Mouse (Mus musculus) heart, adult 2 months (tissue): ENCODE data around the gene A730015C16Rik.

Experiments used
- CTCF ChIP-seq: fragments of 200-600 bp; IDR thresholded peaks from 2 replicates; pipeline ENCODE4 v1.8.1; 2022; ENCODE audit warnings: antibody characterized with exemption, mild to moderate bottlenecking, moderate library complexity
- EP300 ChIP-seq: fragments of 200-500 bp; IDR thresholded peaks from 2 replicates; pipeline ENCODE4 v1.6.1; 2011; ENCODE audit warnings: low read depth, low read length, control low read depth; ENCODE audit not compliant: insufficient read depth
- POLR2A ChIP-seq: fragments of 200-500 bp; IDR thresholded peaks from 2 replicates; pipeline ENCODE4 v1.6.1; 2011; ENCODE audit warnings: mild to moderate bottlenecking, low read depth, low read length, control low read depth; ENCODE audit not compliant: insufficient read depth

DNA sequence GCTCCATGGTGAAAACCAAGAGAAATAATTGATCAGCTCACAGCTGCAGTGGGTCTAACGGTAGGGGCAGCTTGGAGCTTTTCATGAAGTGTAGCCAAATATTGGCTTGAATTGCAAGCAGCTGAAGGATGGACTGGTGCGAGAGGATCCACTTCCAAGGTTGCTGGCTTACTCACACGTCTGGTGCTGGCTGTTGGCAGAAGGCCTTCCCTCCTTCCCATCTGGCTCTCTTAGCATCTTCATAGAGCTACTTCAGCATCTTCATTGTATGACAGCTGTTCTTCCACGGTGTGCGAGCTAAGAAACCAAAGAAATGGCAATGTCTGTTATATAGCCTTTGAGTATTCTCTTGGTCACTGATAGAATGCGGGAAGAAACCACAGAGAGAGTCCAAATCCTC, 42.5 kb upstream of the A730015C16Rik start:
- TF ChIP-seq POLR2A (no peak), CTCF (no peak), EP300 (no peak)
